Comparison of ENCODE assay signal across 8 mouse cellular contexts in the genomic region with DNA sequence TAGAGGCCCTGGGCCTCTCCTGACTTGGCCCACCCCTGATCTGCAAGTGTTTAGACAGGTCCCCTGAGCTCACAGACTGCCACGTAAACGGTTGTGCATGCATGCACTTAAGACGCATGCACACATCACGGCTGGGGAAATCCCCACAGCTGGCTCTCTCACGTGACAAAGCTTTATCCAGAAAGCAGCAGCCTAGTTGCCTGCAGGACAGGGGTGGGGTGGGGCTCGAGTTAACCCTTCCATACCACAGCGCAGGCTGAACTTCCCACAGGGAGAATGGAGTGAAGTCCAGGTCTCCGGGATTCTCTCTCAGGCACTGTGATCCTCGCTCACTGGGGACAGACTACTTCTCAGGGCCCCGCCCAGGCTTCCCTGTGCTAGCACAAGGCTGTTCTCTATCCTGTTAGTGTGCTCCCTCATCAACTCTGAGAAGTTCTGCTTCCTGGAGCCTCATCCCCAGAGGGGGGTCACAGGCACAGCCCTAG.
A peak's percentile ranks its signal among the peaks of the same experiment; 100 is the strongest.
DNase-seq lines count a peak whose midpoint lies in the region; ATAC-seq and TF ChIP-seq lines count a peak whose summit lies in the region.

No protein-coding gene starts in this region.

- TF ChIP-seq CTCF in hindbrain, postnatal 0 days (IDR thresholded peaks at IDR 0.05; ENCODE audit: low read depth) = no peak
- no peak for TF ChIP-seq CTCF in liver, postnatal 0 days (IDR thresholded peaks at IDR 0.05; ENCODE audit: low read depth)

- H3K9ac ChIP-seq in forebrain, embryonic 14.5 days (ENCODE audit: low read length) = no peak overlapping the region
- H3K9ac ChIP-seq in hindbrain, postnatal 0 days (replicated peaks; ENCODE audit: low read length) = no peak overlapping the region
- peak overlapping the region; percentile 21; the same call in 1 of the 2 replicates for H3K9ac ChIP-seq in liver, postnatal 0 days (replicated peaks)

- H3K36me3 ChIP-seq in forebrain, embryonic 14.5 days (ENCODE audit: control insufficient read depth, insufficient read depth, low read length) = no peaks in the 10 kb centered on the region
- no peaks in the 10 kb centered on the region for H3K36me3 ChIP-seq in hindbrain, postnatal 0 days (ENCODE audit: insufficient read depth, low read length)
- H3K36me3 ChIP-seq in liver, postnatal 0 days (replicated peaks; ENCODE audit: insufficient read depth, low read length) = no peaks in the 10 kb centered on the region

- 19% methylated on average over 10 of the region's 10 CpGs for WGBS in forebrain, embryonic 14.5 days
- 27% methylated on average over 10 of the region's 10 CpGs for WGBS in hindbrain, postnatal 0 days
- WGBS in liver, postnatal 0 days (ENCODE audit: insufficient replicate concordance) = 30% methylated on average over 10 of the region's 10 CpGs

- TF ChIP-seq EP300 in liver, postnatal 0 days (IDR thresholded peaks at IDR 0.05; ENCODE audit: low read depth) = no peak

- intact Hi-C loops in gastrocnemius, postnatal 14 days (cut with DNase I; ENCODE audit: low total_unique reads) = no loop called here

- no peaks in the 10 kb centered on the region for H3K9me3 ChIP-seq in forebrain, embryonic 14.5 days (replicated peaks; ENCODE audit: control insufficient read depth, low read length)
- H3K9me3 ChIP-seq in hindbrain, postnatal 0 days (ENCODE audit: low read length) = no peaks in the 10 kb centered on the region
- H3K9me3 ChIP-seq in liver, postnatal 0 days (ENCODE audit: low read length) = no peaks in the 10 kb centered on the region

- peaks cover 16% of the 10 kb centered on the region for H3K4me1 ChIP-seq in forebrain, embryonic 14.5 days (ENCODE audit: control insufficient read depth, insufficient read depth, low read length)
- peaks cover 9% of the 10 kb centered on the region for H3K4me1 ChIP-seq in hindbrain, postnatal 0 days (ENCODE audit: insufficient read depth, low read length)
- peaks cover 17% of the 10 kb centered on the region for H3K4me1 ChIP-seq in liver, postnatal 0 days (ENCODE audit: insufficient read depth)

- ATAC-seq in forebrain, embryonic 14.5 days = peak; percentile 60
- ATAC-seq in hindbrain, postnatal 0 days = no peak
- peak; percentile 64 for ATAC-seq in liver, postnatal 0 days
- no peak for ATAC-seq in megakaryocyte, adult 5-6 weeks (ENCODE audit: poor library complexity, severe bottlenecking)

- no peak overlapping the region for H3K27ac ChIP-seq in forebrain, embryonic 14.5 days (ENCODE audit: low read depth, low read length)
- no peak overlapping the region for H3K27ac ChIP-seq in hindbrain, postnatal 0 days
- peak overlapping the region; percentile 5; the same call in 1 of the 2 replicates for H3K27ac ChIP-seq in liver, postnatal 0 days (ENCODE audit: low read depth)

- peak; percentile 68 for DNase-seq in gastrocnemius, postnatal 14 days
- DNase-seq in gastrocnemius, adult 18-20 months (ENCODE audit: low spot score) = no peak
- DNase-seq in forebrain, embryonic 14.5 days (ENCODE audit: low spot score) = peak; percentile 68
- DNase-seq in hindbrain, postnatal 0 days (ENCODE audit: low spot score) = peak; percentile 44
- DNase-seq in liver, postnatal 0 days = peak; percentile 36
- DNase-seq in retina, embryonic 14.5 days (ENCODE audit: low spot score) = peak; percentile 74
- DNase-seq in left cerebral cortex, adult 8-10 months (ENCODE audit: low spot score in 2 of 2) = no peak

- H3K27me3 ChIP-seq in forebrain, embryonic 14.5 days (replicated peaks; ENCODE audit: control insufficient read depth, insufficient read depth, low read length) = no peaks in the 10 kb centered on the region
- H3K27me3 ChIP-seq in hindbrain, postnatal 0 days (ENCODE audit: insufficient read depth, low read length) = no peaks in the 10 kb centered on the region
- no peaks in the 10 kb centered on the region for H3K27me3 ChIP-seq in liver, postnatal 0 days (ENCODE audit: insufficient read depth, low read length)

- no peak overlapping the region for H3K4me3 ChIP-seq in forebrain, embryonic 14.5 days (ENCODE audit: low read depth, low read length)
- H3K4me3 ChIP-seq in hindbrain, postnatal 0 days (ENCODE audit: low read length) = no peak overlapping the region
- no peak overlapping the region for H3K4me3 ChIP-seq in liver, postnatal 0 days (ENCODE audit: low read depth, low read length)

- H3K4me2 ChIP-seq in forebrain, embryonic 14.5 days (ENCODE audit: low read length) = no peak overlapping the region
- H3K4me2 ChIP-seq in hindbrain, postnatal 0 days (ENCODE audit: low read depth, low read length) = no peak overlapping the region
- H3K4me2 ChIP-seq in liver, postnatal 0 days (ENCODE audit: low read depth, low read length) = no peak overlapping the region

Comparison
In these comparisons a context has a peak if more than half of its experiments do, and no peak if none do; other contexts are left out.
1. DNase-seq: peak in gastrocnemius, postnatal 14 days (single experiment), forebrain, embryonic 14.5 days (single experiment), hindbrain, postnatal 0 days (single experiment), liver, postnatal 0 days (single experiment) and retina, embryonic 14.5 days (single experiment); none in gastrocnemius, adult 18-20 months (single experiment) and left cerebral cortex, adult 8-10 months (0 of 2).
2. ATAC-seq: peak in forebrain, embryonic 14.5 days (single experiment) and liver, postnatal 0 days (single experiment); none in hindbrain, postnatal 0 days (single experiment) and megakaryocyte, adult 5-6 weeks (single experiment).